12 mouse cellular contexts compared by ENCODE assay signal in the genomic region with DNA sequence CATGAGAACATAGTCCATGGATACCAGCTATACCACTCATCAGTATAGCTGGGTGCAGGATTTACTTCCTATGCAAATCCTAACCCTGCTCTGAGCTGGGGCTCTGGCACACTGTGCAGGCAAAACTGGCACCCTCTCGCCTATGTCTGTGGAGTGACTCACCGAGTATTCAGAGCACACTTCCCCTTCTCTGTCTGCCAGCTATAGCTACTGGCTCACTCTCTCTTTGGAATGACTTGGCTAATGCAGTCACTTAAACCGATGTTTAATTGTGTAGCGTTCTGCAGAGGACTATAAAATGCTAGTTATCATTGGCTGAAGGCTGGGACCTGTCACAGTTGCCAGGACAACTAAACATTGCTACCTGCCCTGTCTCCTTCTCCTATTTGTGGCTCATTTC.
A peak's percentile ranks its signal among the peaks of the same experiment; 100 is the strongest.
DNase-seq lines count a peak whose midpoint lies in the region; ATAC-seq and TF ChIP-seq lines count a peak whose summit lies in the region.
"Had no signal": no experiment of that assay in that cellular context is flagged by ENCODE, and none has a peak within 500 bp of the region (broad histone marks: within the 10 kb centered on the region; RNA-seq: fewer than 3 reads in every experiment).

No protein-coding gene starts in this region.

- no peak for TF ChIP-seq POLR2A in cerebellum, adult 2 months (IDR thresholded peaks at IDR 0.05; ENCODE audit: borderline replicate concordance, insufficient read depth, low read length)

- WGBS in cerebellum, adult 2 months, result 10% methylated on average over 4 of the region's 4 CpGs
- 74% methylated on average over 4 of the region's 4 CpGs for WGBS in midbrain, postnatal 0 days
- WGBS in kidney, embryonic 15.5 days, result 87% methylated on average over 4 of the region's 4 CpGs

- no peaks in the 10 kb centered on the region for H3K9me3 ChIP-seq in midbrain, postnatal 0 days (ENCODE audit: low read length)
- no peaks in the 10 kb centered on the region for H3K9me3 ChIP-seq in kidney, embryonic 15.5 days (replicated peaks)
- H3K9me3 ChIP-seq: heart, embryonic 15.5 days; limb, embryonic 12.5 days; lung, embryonic 15.5 days had no signal

- H3K4me1 ChIP-seq in cerebellum, adult 2 months (ENCODE audit: control insufficient read depth, insufficient read depth, low read length), result no peaks in the 10 kb centered on the region
- no peaks in the 10 kb centered on the region for H3K4me1 ChIP-seq in midbrain, postnatal 0 days (ENCODE audit: insufficient read depth, low read length)
- H3K4me1 ChIP-seq in kidney, embryonic 15.5 days, result no peaks in the 10 kb centered on the region
- H3K4me1 ChIP-seq: heart, embryonic 15.5 days; limb, embryonic 12.5 days; lung, embryonic 15.5 days had no signal

- no peaks in the 10 kb centered on the region for H3K27me3 ChIP-seq in cerebellum, adult 2 months (ENCODE audit: control insufficient read depth, insufficient read depth, low read length)
- no peaks in the 10 kb centered on the region for H3K27me3 ChIP-seq in midbrain, postnatal 0 days (ENCODE audit: insufficient read depth, low read length)
- no peaks in the 10 kb centered on the region for H3K27me3 ChIP-seq in kidney, embryonic 15.5 days
- H3K27me3 ChIP-seq: heart, embryonic 15.5 days; limb, embryonic 12.5 days; lung, embryonic 15.5 days had no signal

- no peaks in the 10 kb centered on the region for H3K36me3 ChIP-seq in midbrain, postnatal 0 days (ENCODE audit: insufficient read depth, low read length)
- H3K36me3 ChIP-seq in kidney, embryonic 15.5 days, result no peaks in the 10 kb centered on the region
- H3K36me3 ChIP-seq: heart, embryonic 15.5 days; limb, embryonic 12.5 days; lung, embryonic 15.5 days had no signal

- peak; percentile 31 to 66 for DNase-seq in cerebellum, adult 2 months
- no peak for DNase-seq in cerebellum, adult 11 months
- DNase-seq in layer of hippocampus, adult 18-20 months (ENCODE audit: low spot score in 2 of 2), result peak; percentile 28 to 32
- no peak for DNase-seq in layer of hippocampus, postnatal 25 days (ENCODE audit: extremely low spot score in 1 of 2, low spot score in 1 of 2)
- peak; percentile 89 for DNase-seq in brain, adult 2 months (ENCODE audit: low read depth, low spot score)
- peak; percentile 26 for DNase-seq in midbrain, postnatal 0 days (ENCODE audit: low spot score)
- no peak for DNase-seq in thymus, postnatal 10 days (ENCODE audit: low spot score in 2 of 2)

- H3K4me3 ChIP-seq in cerebellum, adult 2 months (replicated peaks; ENCODE audit: insufficient read depth, low read depth, low read length), result no peak overlapping the region
- no peak overlapping the region for H3K4me3 ChIP-seq in midbrain, postnatal 0 days (ENCODE audit: low read depth, low read length)
- no peak overlapping the region for H3K4me3 ChIP-seq in kidney, embryonic 15.5 days (replicated peaks)
- H3K4me3 ChIP-seq: heart, embryonic 15.5 days; limb, embryonic 12.5 days; lung, embryonic 15.5 days had no signal

- H3K9ac ChIP-seq in midbrain, postnatal 0 days (replicated peaks; ENCODE audit: low read length, poor library complexity, severe bottlenecking), result no peak overlapping the region
- H3K9ac ChIP-seq in kidney, embryonic 15.5 days, result no peak overlapping the region
- H3K9ac ChIP-seq: heart, embryonic 15.5 days; limb, embryonic 12.5 days; lung, embryonic 15.5 days had no signal

- peak; percentile 38; the same call in 1 of the 2 replicates for ATAC-seq in midbrain, postnatal 0 days (ENCODE audit: low FRiP score)
- ATAC-seq in kidney, embryonic 15.5 days (replicated peaks; ENCODE audit: low FRiP score), result no peak
- ATAC-seq: intestine, postnatal 0 days had no signal

- TF ChIP-seq CTCF in cerebellum, adult 2 months (IDR thresholded peaks at IDR 0.05; ENCODE audit: borderline replicate concordance, insufficient read depth, low read depth, low read length), result no peak
- TF ChIP-seq CTCF in midbrain, postnatal 0 days (IDR thresholded peaks at IDR 0.05), result no peak

- no peak overlapping the region for H3K27ac ChIP-seq in cerebellum, adult 2 months (ENCODE audit: insufficient read depth, low read length)
- no peak overlapping the region for H3K27ac ChIP-seq in midbrain, postnatal 0 days (ENCODE audit: low read depth, low read length)
- H3K27ac ChIP-seq in kidney, embryonic 15.5 days, result no peak overlapping the region
- H3K27ac ChIP-seq: heart, embryonic 15.5 days; limb, embryonic 12.5 days; lung, embryonic 15.5 days had no signal

- H3K4me2 ChIP-seq in midbrain, postnatal 0 days (ENCODE audit: low read depth, low read length, poor library complexity, severe bottlenecking), result no peak overlapping the region
- H3K4me2 ChIP-seq in kidney, embryonic 15.5 days, result no peak overlapping the region
- H3K4me2 ChIP-seq: heart, embryonic 15.5 days; limb, embryonic 12.5 days; lung, embryonic 15.5 days had no signal

Comparison
In these comparisons a context has a peak if more than half of its experiments do, and no peak if none do; other contexts are left out.
1. DNase-seq: peak in cerebellum, adult 2 months (2 of 2), layer of hippocampus, adult 18-20 months (2 of 2), brain, adult 2 months (single experiment) and midbrain, postnatal 0 days (single experiment); none in cerebellum, adult 11 months (single experiment), layer of hippocampus, postnatal 25 days (0 of 2) and thymus, postnatal 10 days (0 of 2).